Mouse (Mus musculus) spleen, postnatal 36 days (tissue): Measurements from ENCODE around the gene 1700030K09Rik.
A peak's percentile ranks its signal among the peaks of the same experiment; 100 is the strongest.

Experiments
- DNase-seq, 2 experiments: peaks; one replicate each; pipeline ENCODE4 v3.0.0; 2022; ENCODE audit warnings: low spot score in 2 of 2, mixed read lengths in 1 of 2

Gene 1700030K09Rik

DNA sequence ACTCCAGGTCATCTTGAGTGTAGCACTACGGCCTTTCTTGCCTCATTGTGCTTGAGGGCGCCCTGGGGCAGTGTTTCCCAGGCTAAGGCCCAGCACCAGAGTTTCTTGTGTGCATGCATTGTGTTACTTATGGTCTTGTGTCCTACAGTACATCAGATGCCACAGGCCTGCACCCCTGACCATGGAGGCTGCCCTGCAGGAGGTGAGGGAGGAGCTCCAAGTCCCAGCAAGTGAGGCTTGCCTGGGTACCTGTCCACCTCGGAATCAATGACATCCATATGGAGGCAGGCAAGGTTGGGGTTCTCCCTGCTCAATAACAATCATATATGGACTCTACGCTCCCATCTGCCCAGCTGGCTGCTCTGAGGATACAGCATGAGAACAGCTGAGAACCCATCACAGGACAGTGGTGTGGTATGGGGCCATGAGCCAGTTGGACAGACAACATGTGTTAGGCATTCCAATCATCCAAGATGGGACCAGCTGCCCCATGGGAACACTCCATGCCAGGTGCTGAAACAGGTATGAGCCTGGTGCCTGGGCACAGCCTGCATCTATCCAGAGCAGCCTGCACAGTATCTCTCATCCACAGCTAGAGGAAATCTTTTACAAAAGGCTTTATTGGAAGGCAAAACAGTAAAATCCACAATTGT is 16.3 kb downstream of the 1700030K09Rik start:
- DNase-seq, result no peak

DNA sequence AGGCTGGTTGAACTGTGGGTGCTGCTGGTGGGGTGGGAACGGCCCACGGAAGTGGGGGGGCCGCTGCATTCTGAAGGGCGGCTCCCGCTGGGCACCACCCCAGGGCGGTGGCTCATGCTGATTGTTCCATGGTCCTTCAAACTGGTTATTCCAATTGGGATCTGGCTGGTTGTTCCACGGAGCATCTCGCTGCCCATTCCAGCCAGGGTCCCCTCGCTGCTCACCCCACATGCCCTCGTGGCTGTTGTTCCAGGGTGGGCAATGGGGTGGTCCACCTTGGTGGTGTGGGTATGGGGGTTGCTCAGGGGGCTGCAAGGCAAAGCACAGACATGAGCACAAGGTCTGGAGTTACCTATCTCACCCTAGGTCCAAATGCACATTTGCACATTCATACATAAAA is 20.5 kb downstream of the 1700030K09Rik start:
- no peak for DNase-seq

DNA sequence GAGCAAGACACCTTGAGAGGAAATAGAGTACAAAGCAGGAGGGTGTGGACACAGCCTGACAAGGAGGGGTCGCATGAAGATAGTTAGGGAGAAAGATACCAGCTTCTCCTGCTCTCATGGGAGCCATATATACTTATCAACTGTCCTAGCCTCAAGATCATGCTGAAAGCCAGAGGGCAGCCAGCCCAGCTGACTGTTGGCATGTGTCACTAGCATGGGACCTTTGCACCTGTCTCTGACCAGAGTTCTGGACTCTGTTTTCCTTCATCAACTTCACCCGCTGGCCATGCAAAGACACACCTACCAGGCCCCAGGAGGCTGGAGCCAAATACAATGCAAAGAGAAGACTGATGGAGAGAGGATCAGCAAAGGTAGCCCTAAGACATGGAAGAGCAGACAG is 25.6 kb downstream of the 1700030K09Rik start:
- DNase-seq, result no peak

- DNase-seq, result no peak
Measured at GRCm38 (mm10) chr8:72469984-72470383, 26.3 kb downstream of the 1700030K09Rik start.

DNA sequence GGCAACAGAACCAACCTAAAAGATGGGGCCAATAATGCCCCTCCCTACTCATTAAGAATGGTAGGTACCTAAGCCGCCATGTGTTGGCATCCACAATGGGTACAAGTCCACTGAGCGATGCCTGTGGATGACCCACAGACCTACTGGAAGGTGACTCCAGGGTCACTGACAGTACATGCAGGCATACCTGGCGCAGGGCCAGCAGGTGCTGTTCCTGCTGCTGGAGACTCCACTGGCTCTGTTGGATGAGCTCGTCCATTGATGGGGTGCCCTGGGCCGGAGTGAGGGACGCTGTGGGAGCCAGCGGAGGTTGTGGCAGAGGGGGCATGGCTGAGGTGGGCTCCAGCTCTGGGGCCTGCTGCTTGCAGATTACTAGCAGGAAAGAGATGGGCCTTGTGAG is 27.0 kb downstream of the 1700030K09Rik start:
- DNase-seq, result no peak

GRCm38 (mm10) chr8:72474826-72475546 is 31.3 kb downstream of the 1700030K09Rik start, which contains the start of gene Cherp:
Gene Cherp (minus strand): TSS chr8:72475226.
- peak; percentile 98 for DNase-seq

- DNase-seq, result peak in 1 of 2 experiments; percentile 48
Measured at GRCm38 (mm10) chr8:72485456-72486199, 41.9 kb downstream of the 1700030K09Rik start.

- DNase-seq, result no peak
Measured at GRCm38 (mm10) chr8:72487014-72487413, 43.3 kb downstream of the 1700030K09Rik start.

DNA sequence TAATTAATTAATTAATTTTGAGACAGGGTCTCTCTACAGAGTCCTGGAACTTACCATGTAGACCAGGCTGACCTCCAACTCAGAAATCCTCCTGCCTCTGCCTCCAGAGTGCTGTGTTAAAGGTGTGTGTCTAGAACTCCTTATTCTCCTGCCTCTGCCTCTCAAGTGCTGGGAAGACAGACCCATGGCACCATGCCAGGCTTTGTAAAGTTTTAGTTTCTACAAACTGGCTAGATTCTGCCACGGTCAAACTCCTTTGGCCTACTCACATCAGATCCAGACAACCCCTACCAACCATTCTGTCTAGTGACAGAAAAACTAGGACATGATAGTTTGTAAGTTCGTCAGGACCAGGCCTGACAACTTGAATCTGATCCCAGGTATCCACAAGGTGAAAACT is 47.3 kb downstream of the 1700030K09Rik start:
- no peak for DNase-seq

DNA sequence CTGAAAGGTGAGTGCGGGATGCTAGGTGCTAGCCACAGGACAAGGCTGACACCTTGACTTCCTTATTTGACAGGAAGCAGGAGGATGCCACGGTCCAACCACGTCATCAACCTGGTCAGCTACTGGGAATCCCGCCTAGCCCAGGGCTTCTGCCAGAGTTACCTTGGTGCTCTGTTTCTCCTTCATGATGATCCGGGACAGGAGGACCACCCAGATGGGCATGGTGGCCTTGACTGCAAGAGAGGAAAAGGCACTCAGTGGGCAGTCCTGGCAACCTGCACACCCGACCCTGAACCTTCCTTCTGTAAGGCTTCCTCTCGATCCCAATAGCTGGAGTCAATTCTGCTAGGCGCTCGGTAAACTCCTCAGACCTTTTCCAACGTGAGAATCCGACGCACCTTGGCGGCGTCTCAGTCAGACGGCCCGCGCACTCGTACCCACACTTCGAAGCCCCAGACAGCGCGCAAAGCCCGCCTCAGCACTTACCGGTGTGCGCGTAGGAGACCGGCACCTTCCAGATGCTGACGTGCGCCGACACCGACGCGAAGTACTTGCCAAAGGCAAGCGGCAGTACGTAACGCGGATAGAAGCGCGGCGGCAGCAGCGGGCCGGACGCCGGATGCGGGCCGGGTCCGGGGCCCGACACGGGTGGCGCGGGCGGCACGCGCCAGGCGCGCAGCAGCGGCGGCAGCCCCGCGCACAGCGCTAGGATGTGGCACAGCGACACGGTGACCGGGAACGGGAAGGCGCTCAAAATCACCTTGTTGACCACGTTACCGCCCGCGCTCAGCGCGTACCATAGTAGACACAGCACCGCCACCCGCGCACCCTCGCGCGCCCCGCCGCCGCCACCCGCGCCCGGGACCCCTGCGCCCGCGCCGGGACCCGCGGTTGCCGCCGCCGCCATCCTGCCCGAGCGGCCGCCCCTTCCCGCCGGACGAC is 48.3 kb downstream of the 1700030K09Rik start, which contains the start of gene Slc35e1:
Gene Slc35e1 (minus strand): TSS at position 935 of the 942 bp plus-strand sequence.
- peak; percentile 35 to 39 for DNase-seq

DNA sequence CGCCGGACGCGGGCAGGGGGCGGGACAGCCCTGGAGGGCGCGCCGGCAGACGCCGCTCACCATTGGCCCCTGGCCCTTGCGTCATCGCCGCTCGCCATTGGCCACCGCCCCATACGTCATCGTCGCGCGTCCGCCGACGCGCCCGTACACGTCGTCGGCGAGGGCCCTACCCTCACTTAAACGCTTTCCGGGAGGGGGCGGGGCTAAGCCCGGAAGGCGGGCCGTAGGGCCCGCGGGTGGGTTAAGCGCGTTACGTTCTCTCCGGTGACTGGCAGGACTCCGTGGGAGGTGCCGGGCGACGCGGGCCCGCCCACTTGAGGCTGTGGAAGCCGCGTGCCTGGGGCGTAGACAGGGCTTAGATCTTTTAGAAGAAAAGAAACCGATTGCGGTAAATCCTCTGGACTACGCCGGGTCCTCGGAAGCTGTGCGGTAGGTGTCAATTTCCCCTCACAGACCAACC is 49.0 kb downstream of the 1700030K09Rik start:
- DNase-seq, result peak; percentile 99 to 100

DNA sequence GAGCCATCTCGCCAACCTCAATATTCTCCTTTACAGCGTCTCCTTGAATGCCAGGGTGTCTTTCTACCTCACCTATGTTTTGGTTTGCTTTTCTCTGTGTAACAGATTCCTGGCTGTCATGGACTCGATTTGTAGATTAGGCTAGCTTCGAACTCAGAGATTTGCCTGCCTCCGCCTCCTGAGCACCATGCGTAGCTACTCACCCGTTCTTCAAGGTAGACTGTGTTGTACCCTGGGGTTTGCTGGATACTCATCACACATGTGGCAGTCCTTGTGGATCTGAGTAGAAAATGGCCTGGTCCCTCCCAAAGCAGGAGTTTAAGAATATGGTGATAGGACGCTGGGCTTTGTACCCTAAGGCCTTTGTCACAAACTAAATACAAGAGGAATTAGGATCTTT is 49.7 kb downstream of the 1700030K09Rik start:
- no peak for DNase-seq

DNA sequence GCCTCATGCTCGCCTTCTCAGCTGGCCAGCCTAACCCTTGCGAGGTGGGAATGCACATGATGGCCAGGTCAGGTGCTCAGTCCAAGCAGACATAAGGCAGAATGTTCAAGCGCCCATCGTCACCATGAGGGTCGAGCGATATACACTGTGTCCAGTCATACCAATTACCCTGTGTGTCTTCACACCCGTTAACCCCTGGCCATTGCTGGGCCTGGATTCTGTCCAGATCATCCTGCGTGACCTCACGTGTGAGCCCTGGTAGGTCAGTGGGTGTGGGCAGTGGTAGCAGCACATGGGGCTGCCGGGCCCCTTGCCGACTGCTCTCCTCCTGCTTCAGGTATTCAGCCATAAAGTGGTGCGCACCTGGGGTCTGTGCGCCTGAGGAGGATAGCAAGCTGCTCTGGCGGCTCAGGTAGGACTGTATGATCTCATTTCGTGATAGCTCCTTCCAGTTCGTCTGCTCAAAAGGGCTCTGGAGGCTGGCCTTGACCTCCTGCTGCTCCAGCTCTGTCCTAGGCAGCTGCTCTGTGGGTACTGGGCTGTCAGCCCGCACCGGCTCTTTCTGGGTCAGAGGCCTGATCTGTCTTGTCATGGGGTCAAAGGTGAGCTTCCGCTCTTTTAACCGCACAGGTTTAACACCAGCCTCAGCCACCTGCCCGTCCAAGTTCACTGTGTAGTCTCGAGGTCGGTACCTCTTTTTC is 51.9 kb downstream of the 1700030K09Rik start:
- DNase-seq, result no peak

DNA sequence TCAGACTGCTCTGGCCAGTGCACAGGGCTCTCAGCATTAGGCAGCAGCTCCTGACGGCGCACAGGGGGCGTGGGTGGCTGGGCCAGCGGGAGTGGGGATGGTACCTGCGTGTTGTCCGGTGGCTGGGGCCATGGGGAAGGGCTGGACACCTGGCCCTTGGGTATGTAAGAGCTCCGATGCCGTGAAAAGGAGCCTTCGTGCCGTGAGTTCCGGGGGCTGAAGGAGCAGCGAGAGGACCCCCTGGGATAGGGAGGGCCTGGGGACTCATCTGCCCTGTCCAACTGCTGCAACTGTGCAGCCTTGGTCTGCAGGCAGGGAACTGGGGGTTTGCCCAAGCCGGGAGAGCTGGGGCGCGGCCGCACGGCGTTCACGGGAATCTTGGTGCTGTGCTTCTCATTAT is 52.5 kb downstream of the 1700030K09Rik start:
- DNase-seq, result no peak

GRCm38 (mm10) chr8:72497911-72498310 is 54.2 kb downstream of the 1700030K09Rik start:
- no peak for DNase-seq

GRCm38 (mm10) chr8:72498527-72498926 is 54.8 kb downstream of the 1700030K09Rik start:
- no peak for DNase-seq

GRCm38 (mm10) chr8:72499521-72500284 is 56.0 kb downstream of the 1700030K09Rik start:
- DNase-seq, result no peak

DNA sequence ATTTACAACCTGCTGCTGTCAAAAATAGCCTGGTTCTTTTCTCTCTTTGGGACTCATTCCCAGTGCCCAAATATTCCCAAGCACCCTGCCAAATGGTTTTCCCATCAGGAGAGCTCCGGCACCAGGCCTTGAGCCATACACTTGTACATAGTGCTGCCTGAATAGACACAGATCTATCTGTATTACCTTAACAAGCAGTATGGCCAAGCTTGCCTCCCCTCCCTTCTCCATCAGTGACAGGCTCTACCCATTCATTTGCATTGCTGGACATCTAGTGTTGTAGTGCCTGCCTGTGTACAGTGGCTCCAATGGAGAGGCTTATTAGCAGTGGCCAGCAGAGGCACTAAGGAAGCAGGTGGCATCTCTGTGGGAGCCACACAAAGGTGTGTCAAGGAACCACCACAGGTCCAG is 56.8 kb downstream of the 1700030K09Rik start:
- no peak for DNase-seq

DNA sequence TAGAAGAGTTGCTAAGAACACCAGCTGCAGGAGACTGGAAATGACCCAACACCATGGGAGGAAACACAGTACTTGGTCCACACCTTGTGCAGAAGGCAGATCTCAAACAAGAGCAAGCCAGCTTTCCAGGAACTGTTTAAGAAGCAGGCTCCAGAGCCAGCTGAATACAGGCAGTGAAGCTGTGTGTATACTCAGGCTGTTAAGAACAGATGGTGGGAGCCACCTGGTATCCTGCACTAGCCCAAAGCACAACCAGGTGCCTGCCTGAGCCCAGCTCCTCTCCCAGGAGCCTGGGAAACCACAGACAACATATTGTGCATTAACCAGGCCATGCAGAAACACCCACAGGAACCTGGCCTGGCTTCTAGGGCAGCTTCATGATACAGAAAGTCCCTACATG is 60.5 kb downstream of the 1700030K09Rik start:
- no peak for DNase-seq
